Mouse (Mus musculus) ES-Bruce4 (cell line): ENCODE results near the gene Ninl.
"Not testable (repeated sequence)": the region's sequence is repeated elsewhere in the genome, so short reads cannot be mapped to it uniquely, and the experiment has no call there.

Experiments
- CTCF ChIP-seq: IDR thresholded peaks from one replicate; pipeline ENCODE4 v1.8.1; 2011; ENCODE audit warnings: low read depth, low read length
- POLR2A ChIP-seq: IDR thresholded peaks from one replicate; pipeline ENCODE4 v1.8.1; 2011; ENCODE audit warnings: low read length; ENCODE audit not compliant: insufficient read depth

DNA sequence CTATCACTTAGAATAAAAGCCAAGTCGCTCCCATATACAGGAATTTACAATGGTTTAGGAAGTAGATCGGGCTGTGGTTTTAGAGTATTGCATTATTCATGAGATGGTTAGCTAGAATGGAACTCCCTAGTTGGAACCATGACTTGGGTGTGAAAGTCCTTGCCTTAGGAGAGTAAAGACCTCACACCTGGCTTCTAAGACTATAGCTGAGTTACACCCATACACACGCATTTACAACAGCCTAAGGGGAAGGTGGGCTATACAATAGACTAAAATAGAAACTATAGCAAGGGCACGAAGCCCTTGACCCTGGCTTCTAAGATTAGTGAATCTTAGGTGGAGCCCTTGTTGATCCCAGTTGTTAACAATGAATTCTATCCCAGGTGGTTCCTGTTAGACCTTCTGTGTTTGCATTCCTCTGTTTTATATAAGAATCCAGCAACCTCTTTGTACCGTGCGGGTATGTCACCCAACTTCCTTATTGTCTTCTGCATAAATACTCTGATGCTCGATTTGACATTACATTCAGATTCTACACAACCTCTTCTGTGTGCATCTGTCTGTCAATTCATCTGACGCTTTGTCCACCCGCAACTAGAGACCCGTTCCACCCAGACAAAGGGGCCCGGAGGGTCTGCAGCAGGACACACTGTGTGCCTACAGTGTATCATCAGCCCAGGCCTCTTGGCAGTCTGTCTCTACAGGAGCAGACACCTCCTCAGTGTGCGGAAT is 91.1 kb downstream of the Ninl start:
- not testable (repeated sequence) for TF ChIP-seq POLR2A, CTCF
